Mouse (Mus musculus) NIH3T3 (cell line): ENCODE data around the gene Msi2.
A peak's percentile ranks its signal among the peaks of the same experiment; 100 is the strongest.

Source experiments
- DNase-seq: peaks from one replicate; pipeline ENCODE4 v3.0.0-alpha.2; 2012; ENCODE audit warnings: low read depth

The Msi2 gene

DNA sequence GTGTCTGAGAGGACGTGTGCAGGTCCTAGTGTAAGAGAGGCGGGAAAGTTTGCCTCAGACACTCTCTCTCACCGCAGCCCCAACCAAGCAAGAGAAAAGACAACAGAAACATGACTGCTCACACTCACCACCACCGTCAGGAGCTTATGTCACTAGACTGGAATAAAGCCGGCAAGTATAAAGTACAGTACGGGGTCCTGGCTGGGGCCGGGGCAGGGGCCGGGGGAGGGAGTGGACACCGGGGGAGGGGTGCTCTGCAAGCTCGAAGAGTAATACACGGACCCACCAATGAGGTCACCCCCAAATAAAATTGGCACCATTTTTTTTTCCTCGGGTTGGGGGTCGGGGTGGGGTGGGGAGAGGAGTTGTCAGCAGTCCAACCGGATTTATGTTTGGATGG, 354.8 kb downstream of the Msi2 start:
- no peak for DNase-seq

DNA sequence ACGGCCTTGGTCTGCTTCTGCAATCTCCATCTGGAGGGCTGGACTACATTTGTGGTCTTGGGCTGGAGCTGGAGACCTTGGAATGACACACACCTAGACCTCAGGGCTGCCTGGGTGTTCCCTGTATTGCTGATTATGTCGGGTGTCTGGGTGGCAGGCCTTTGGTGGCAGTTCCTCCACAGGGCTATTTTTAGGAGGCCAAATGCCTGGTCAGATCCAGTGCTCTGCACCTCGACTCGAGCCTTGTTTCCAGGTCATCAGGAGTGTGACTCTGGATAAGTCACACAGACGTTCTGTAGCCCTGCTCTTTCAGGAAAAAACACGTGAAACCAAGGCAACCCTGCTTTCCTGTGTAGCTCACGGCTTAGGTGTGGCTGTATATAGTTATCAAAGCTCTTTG, 358.6 kb downstream of the Msi2 start:
- DNase-seq = no peak

DNA sequence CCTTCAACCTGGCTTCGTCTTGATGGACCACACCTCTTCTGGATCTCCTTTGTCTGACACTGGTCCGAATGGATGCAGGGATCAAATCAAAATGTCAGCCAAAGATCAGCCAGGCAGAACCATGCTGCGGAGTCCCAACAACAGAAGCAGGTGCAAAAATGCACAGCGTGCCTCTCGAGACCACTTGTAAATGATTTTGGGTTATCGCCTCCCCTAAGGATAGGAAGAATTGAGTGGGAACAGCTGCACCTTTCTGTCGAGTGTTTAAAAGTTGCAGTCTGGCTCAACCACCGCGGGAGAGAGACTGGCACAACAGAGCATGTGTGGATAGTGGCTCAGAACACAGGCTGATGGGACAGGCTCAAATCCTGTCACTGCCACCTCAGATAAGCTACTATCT, 361.0 kb downstream of the Msi2 start:
- no peak for DNase-seq

GRCm38 (mm10) chr11:88356598-88357290, 361.6 kb downstream of the Msi2 start:
- no peak for DNase-seq

- no peak for DNase-seq
Observed at GRCm38 (mm10) chr11:88356016-88356415, 362.3 kb downstream of the Msi2 start.

DNA sequence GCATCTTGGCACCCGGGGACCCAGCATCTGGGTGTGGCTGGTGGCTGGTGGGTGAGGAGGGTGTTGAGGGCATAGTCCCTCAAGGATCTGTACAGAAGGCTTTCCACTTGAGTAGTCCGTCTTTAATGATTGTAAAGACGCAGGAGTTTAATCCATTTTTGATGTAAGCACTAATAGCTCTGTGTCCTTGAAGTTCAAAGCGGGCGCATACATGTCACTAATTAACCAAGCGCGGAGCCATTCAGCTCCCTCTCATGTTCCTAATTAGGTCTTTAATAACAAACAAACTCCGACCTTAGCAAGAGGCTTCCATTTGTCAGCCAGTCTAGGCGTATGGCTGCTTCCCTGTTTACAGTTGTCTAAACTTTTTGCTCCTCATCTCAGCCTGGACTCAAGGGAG, 363.5 kb downstream of the Msi2 start:
- DNase-seq = no peak

- DNase-seq = no peak
Observed at GRCm38 (mm10) chr11:88351722-88352473, 366.4 kb downstream of the Msi2 start.

DNA sequence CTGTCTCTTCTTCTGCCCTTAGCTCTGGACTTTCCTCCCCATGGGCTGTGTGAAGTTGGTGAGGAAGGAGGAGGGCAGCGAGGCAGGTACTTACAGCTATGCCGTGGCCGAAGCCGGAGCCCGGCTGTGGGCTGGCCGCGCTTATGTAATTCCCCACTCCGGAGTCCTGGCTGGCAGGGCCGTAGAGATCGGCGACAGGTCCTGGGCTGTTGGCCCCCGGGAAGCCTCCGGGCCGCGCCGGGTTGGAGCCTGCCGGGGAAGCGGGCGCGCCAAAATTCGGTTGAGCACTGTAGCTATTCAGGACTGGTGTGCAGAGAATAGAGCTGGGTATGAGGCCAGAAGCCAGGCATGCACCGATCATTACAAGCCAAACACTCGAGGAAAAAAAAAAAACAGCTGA, 369.6 kb downstream of the Msi2 start:
- DNase-seq = no peak

DNA sequence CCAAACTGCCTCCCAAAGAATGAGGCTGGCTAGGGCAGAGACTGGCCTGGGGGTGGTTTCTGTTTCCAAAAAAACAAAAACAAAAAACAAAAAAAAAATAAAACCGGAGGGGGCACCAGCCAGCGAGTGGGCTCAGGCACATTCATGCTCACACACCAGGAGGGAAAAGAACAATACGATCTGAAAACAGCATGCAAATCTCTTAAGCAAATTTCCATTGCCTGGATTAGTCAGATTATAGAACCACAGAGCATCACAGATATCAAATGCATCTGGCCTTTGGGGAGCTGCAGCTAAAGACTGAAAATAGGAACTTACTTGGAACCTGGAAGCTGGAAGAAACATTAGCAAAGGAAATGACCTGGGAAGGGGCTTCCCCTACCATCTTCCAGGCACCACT, 370.3 kb downstream of the Msi2 start:
- no peak for DNase-seq

DNA sequence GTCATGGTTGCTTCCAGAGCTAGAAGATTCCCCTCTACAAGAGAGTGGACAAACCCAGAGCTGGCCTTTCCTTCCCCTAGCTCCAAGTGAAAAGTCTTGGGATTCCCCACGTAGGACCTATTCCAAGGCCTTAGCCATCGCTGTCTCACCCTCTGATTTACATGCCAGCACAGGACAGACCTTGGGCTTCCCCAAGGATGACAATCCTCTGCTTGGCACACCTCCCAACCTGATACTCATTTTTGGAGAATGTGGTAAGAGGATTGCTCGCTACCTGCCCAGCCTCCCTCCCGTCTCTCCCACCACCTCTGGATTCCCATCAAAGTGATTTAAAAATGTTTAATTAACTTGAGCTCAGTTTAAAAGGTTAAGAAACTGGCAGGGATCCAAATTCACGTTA, 372.2 kb downstream of the Msi2 start:
- DNase-seq = no peak

DNA sequence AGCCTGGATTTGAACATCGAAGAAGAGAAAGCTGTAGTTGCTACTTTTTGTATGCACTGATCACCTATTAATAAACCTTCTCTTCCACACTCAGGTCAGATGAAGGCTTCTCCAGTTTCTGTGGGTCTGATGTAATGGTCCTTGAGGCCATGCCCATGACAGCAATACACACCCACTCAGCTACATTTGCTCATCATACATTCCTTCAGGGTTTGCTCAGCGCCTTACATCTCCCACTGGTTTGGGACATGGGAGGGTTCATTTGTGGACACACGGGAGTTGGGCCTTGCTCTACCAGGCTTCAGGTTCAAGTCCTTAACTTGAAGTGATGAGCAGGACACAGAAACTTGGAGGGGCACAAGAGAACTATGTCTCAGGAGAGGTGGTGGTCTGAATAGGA, 380.4 kb downstream of the Msi2 start:
- no peak for DNase-seq

DNA sequence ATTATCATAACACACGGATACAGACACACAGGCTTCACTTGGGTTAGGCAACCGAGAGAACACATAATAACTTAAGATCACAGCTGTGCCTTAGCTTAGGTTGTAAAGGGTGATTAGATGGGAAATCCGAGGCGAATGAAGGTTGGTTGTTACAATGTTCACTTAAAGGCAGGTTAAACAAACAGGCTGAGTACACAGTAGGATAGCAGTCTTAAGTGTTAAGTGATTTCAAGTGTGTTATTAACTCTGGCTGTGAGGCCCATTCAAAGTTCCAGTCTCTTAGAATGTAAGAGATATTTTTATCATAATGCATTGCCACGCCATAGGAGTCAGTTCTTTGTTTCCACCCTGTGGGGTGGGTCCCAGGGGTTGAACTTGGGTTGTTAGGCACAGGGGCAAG, 383.4 kb downstream of the Msi2 start:
- DNase-seq = no peak

DNA sequence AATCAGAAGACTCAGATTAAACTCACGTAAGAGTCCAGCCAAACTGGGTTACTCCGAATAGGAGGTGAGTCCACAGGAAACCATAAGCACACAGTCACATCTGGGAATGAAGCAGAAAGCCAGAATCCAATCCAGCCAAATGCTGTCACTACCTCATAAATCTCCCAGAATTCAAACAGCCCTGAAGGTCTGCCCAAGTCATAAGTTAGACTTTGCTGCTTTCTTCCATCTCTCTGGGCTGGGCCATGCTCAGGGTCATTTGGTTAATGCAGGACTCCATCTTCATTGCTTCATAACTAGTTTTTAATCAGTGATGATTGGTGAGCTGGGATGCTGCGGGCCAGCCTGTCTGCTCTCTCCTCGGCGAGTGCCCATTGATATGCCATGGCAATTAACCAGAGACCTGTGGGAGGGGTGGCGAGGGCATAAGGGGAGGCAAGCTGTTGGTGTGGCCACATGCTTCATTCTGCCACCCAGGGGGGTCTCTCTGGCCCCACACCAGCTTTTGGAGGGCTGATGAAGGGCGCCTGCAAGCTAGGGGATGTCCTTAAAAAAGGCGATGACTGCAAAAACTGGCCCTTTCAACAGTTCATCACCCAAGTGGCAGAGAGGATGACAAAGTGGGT, 385.9 kb downstream of the Msi2 start:
- peak; percentile 83 for DNase-seq

GRCm38 (mm10) chr11:88331722-88332121, 386.6 kb downstream of the Msi2 start:
- no peak for DNase-seq

DNA sequence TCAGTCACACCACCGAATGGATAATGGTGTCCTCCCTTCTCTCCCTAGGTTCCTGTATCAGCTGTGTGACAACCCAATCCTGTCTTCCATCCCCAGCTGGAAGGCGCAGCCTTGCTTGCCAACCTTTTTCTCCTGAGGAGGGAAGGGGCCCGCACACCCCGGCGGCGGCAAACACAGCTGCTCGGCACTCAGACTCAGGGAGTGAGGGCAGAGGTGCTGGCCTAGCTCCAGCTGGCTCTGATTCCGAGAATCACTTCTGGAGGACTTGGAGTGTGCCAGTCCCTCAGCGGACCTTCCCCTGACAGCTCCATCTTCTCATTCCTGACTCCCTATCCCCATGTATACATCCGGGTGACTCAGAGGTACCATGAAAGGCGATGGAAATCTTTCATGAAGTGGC, 387.5 kb downstream of the Msi2 start:
- peak; percentile 47 for DNase-seq

DNA sequence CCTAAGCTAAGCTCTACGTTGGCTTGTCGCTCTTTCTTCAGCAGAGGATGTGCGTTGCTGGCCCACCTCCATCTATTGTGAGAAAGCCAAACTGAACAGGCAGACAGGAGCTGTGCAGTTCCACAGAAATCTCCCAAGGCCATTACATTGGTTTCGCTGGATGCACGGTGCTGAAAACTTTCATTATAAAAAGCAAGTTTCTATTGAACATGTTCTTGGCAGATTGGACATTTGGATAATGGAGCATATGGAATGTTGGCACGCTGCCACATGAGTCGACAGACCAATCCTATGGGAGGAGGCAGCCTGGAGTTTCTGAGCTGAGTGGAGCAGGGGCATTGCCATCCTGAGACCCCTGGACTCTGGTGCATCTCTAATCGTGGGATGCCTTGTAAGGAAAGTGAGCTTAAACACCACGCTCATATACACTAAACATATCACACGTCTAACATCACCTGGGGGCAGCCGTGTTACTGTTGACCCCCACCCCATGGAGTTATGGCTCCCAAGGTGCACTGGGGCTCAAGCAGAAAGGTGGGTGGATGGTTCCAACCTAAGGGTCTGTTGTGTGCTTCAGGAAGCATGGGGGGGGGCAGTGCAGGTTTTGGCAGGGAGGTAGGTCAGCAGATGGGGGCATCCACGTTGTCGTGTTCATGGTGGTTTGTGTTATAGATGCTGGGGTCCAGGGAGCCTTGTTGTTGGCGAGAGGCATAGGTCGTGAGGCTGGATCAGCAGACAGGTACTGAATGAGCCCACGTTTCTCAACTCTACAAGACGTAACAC, 389.3 kb downstream of the Msi2 start:
- DNase-seq = peak; percentile 86

- no peak for DNase-seq
Observed at GRCm38 (mm10) chr11:88327016-88327415, 391.3 kb downstream of the Msi2 start.

- DNase-seq = no peak
Observed at GRCm38 (mm10) chr11:88318850-88319249, 399.5 kb downstream of the Msi2 start.

- DNase-seq = no peak
Observed at GRCm38 (mm10) chr11:88315393-88315792, 402.9 kb downstream of the Msi2 start.

DNA sequence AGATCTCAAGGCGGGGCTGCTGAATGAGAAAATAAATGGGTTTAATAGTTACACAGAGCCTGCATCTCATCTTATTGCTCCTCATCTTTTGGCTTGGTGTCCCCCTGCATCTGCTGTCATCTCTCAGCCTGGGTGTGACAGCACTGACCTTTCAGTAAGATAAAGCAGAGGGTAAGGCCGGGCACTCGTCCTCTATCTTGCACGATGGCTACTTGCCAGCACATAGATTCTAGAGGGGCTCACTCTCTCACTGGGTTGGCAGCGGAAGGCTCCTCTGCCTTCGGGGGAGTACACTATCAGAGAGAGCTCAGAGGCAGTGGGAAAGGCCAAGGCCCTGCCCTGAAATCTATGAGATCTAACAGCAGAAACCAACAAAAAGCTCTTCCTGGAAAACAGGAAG, 403.8 kb downstream of the Msi2 start:
- no peak for DNase-seq

DNA sequence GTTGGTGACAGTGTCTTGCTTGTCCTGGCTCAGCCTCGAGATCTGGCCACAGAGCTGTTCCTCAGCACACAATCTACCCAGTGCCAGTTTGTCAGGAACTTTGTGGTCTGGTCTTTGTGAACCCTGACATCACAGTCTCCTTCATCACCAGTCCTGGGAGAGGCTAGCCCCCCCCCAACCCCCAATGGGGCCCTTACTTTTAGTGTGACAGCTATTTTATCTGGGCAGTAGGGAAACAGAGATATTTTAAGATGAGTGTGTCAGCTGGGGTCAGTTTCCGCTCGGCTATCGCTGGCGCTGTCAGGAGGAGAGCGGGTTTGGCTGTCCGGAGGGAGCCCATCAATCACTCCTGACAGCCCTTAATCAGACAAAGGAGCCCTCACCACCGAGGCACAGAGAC, 404.8 kb downstream of the Msi2 start:
- DNase-seq = no peak

- no peak for DNase-seq
Observed at GRCm38 (mm10) chr11:88311606-88312005, 406.7 kb downstream of the Msi2 start.

DNA sequence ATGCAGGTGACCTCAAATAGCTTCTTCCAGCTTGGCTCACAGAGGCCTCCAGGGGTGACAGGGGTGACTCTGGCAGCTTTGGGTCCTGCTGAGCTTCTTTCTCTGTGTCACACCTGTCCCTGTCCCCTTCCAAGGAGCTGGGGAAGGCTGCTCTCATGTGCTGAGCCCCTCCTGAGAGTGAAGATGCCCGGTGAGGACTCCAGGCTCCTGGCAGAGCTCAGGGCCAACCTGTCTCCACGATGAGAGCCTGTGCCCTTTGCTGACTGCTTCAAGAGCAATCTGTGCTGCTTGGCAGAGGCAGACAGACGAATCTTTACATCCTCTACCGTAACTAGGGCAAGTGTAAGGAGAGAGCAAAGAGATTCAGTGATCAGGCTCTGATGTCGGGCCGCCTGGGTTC, 407.5 kb downstream of the Msi2 start:
- no peak for DNase-seq
